Mouse (Mus musculus) neutrophil, adult 59 days (primary cell): Measurements from ENCODE around the gene Gm9112. TPM values are rescaled to one million over a fixed set of nuclear protein-coding genes. Genes with fewer than 3 reads are reported as not detected.

Source experiments
- total RNA-seq, 2 experiments: library from RNA; stranded (reverse); gene quantifications; 1 replicate in 1 of 2; 2 replicates in 1 of 2; pipeline ENCODE4 v1.2.4; 2023

Gene Gm9112
- total RNA-seq, result not detected

DNA sequence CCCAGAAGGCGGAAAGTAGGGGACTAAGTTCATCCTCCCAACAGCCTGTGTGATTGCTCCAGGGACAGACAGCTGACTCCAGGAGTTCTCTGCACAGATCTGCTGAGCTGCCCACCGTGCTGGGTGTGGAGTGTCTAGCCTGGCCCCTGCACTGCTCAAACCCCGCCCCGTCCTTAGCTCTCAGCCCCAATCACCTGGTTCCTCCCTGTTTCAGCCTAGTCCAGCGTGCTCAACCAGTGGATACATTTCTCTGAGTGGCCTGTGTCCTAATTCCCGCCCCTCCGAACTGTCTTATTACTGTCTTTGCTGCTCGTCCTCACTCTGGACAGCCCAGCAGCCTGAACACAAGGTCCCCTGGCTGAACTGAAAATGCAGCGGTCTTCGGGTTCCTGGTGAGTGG lies at the start of gene Gm9112, which contains the start of gene Dmrtc1b:
Gene Gm9112, minus strand, starts transcription at position 101 of the 400 bp plus-strand sequence.
Gene Dmrtc1b, plus strand, starts transcription at position 331 of the 400 bp plus-strand sequence.

DNA sequence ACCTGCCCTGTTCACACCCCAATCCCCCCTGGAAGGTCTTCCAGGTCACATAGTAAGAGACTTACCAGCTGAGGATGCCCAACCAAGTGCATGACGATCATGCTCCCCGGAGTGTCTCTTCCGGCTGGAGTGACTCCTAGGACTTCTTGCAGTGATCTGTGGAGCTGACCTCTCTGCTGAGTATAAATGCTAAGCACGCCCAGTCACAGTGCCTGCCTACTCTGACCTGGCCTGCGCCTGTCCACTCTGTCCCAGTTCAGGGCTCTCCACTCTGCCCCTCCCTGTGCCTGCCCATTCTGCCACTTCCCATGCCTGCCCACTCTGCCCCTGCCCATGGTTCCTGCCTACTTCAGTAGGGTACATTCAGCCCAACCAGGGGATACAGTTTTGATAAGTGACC lies 20.6 kb downstream of the Gm9112 start, which contains the start of gene Gm3880:
Gene Gm3880, minus strand, starts transcription at position 101 of the 400 bp plus-strand sequence.

Other genes with a start within 250 kb of the Gm9112 start
- 1 to 10 TPM; 5.8 to 8.4 TPM for gene Hdac8, start 202.3 kb downstream of the Gm9112 start, total RNA-seq
- 1 to 10 TPM; 2.9 to 3.4 TPM for gene Phka1, start 63.4 kb downstream of the Gm9112 start, total RNA-seq
- gene Gm3880, start 20.7 kb downstream of the Gm9112 start, total RNA-seq, result not detected
- gene Dmrtc1b, start 230 bp upstream of the Gm9112 start, total RNA-seq, result not detected
- gene Dmrtc1c1, start 95.3 kb upstream of the Gm9112 start, total RNA-seq, result not detected
- gene Dmrtc1c2, start 147.0 kb upstream of the Gm9112 start, total RNA-seq, result not detected
- gene 1700031F05Rik, start 160.3 kb upstream of the Gm9112 start, total RNA-seq, result not detected
- not detected for gene Dmrtc1a, start 201.1 kb upstream of the Gm9112 start, total RNA-seq
- not detected for gene 1700011M02Rik, start 201.3 kb upstream of the Gm9112 start, total RNA-seq
- not detected for gene 1700018G05Rik, start 220.7 kb upstream of the Gm9112 start, total RNA-seq